In genomic region chr7:99224225-99224624, GRCm38 (mm10) we compare ENCODE assay signal across 10 mouse cellular contexts. TPM values are rescaled to one million over a fixed set of nuclear protein-coding genes. Genes with fewer than 3 reads are reported as not detected.
A peak's percentile ranks its signal among the peaks of the same experiment; 100 is the strongest.
DNase-seq lines count a peak whose midpoint lies in the region; ATAC-seq and TF ChIP-seq lines count a peak whose summit lies in the region.
"Had no signal": no experiment of that assay in that cellular context is flagged by ENCODE, and none has a peak within 500 bp of the region (broad histone marks: within the 10 kb centered on the region; RNA-seq: fewer than 3 reads in every experiment).

No protein-coding gene starts in this region.

- DNase-seq in CD4-positive, CD25-positive, alpha-beta regulatory T cell, adult 2 months (ENCODE audit: low read depth, low spot score), result peak; percentile 64
- no peak for DNase-seq in lung, adult 2 months
- no peak for DNase-seq in lung, adult 18-20 months
- DNase-seq in liver, embryonic 14.5 days (ENCODE audit: low read depth in 3 of 3, low spot score in 3 of 3), result no peak
- no peak for DNase-seq in right cerebral cortex, postnatal 4 days
- no peak for DNase-seq in natural killer cell, adult 2 months (ENCODE audit: low spot score in 2 of 2)

- peak; percentile 21; the same call in 1 of the 2 replicates for TF ChIP-seq CTCF in lung, adult 2 months (IDR thresholded peaks at IDR 0.05; ENCODE audit: insufficient read depth, low read length)
- TF ChIP-seq CTCF in embryonic fibroblast, embryonic 13.5 days (IDR thresholded peaks at IDR 0.05; ENCODE audit: borderline replicate concordance, insufficient read depth, low read length), result peak; percentile 8; the same call in 1 of the 2 replicates
- peak; percentile 30; the same call in 1 of the 2 replicates for TF ChIP-seq CTCF in liver, embryonic 14.5 days (IDR thresholded peaks at IDR 0.05; ENCODE audit: low read depth)

- no peaks in the 10 kb centered on the region for H3K4me1 ChIP-seq in lung, adult 2 months (ENCODE audit: control insufficient read depth, insufficient read depth, low read length)
- no peaks in the 10 kb centered on the region for H3K4me1 ChIP-seq in embryonic fibroblast, embryonic 13.5 days (ENCODE audit: control insufficient read depth, insufficient read depth, low read length)
- H3K4me1 ChIP-seq in liver, embryonic 14.5 days (replicated peaks; ENCODE audit: control insufficient read depth in 2 of 2, insufficient read depth in 2 of 2, low read length in 1 of 2), result peaks cover 0 to 13% of the 10 kb centered on the region in 2 experiments; a peak in 2 of 4 replicates
- H3K4me1 ChIP-seq: heart, embryonic 13.5 days had no signal

- no peak overlapping the region for H3K9ac ChIP-seq in liver, embryonic 14.5 days (replicated peaks)
- H3K9ac ChIP-seq: heart, embryonic 13.5 days had no signal

- TF ChIP-seq POLR2A in lung, adult 2 months (IDR thresholded peaks at IDR 0.05; ENCODE audit: borderline replicate concordance, extremely low read depth, low read depth, low read length), result no peak
- no peak for TF ChIP-seq POLR2A in embryonic fibroblast, embryonic 13.5 days (IDR thresholded peaks at IDR 0.05; ENCODE audit: low read depth, low read length)

- H3K36me3 ChIP-seq in liver, embryonic 14.5 days (replicated peaks; ENCODE audit: control insufficient read depth, insufficient read depth, low read depth), result no peaks in the 10 kb centered on the region
- H3K36me3 ChIP-seq: heart, embryonic 13.5 days had no signal

- H3K4me2 ChIP-seq in liver, embryonic 14.5 days (ENCODE audit: low read depth), result no peak overlapping the region
- H3K4me2 ChIP-seq: heart, embryonic 13.5 days had no signal

- no peaks in the 10 kb centered on the region for H3K27me3 ChIP-seq in liver, embryonic 14.5 days (ENCODE audit: control insufficient read depth, insufficient read depth, low read length)
- H3K27me3 ChIP-seq: heart, embryonic 13.5 days had no signal

- 77% methylated on average over 7 of the region's 7 CpGs for WGBS in lung, adult 2 months
- WGBS in liver, embryonic 14.5 days (ENCODE audit: insufficient replicate concordance), result 51% methylated on average over 7 of the region's 7 CpGs

- TF ChIP-seq EP300 in liver, embryonic 14.5 days (IDR thresholded peaks at IDR 0.05; ENCODE audit: low read depth), result no peak

- no peak for ATAC-seq in CD4-positive, CD25-positive, alpha-beta regulatory T cell, adult 4 months
- no peak; the same call in 1 of the 2 replicates for ATAC-seq in liver, embryonic 14.5 days (ENCODE audit: insufficient read depth)

- H3K9me3 ChIP-seq in liver, embryonic 14.5 days (ENCODE audit: control insufficient read depth, low read length), result no peaks in the 10 kb centered on the region
- H3K9me3 ChIP-seq: heart, embryonic 13.5 days had no signal

- H3K4me3 ChIP-seq in lung, adult 2 months (replicated peaks; ENCODE audit: extremely low read depth, low read depth, low read length), result no peak overlapping the region
- H3K4me3 ChIP-seq in embryonic fibroblast, embryonic 13.5 days (ENCODE audit: insufficient read depth, low read length), result no peak overlapping the region
- H3K4me3 ChIP-seq in liver, embryonic 14.5 days (ENCODE audit: insufficient read depth in 1 of 2, low read depth in 2 of 2, low read length in 2 of 2), result no peak overlapping the region
- H3K4me3 ChIP-seq: heart, embryonic 13.5 days had no signal

- no peak overlapping the region for H3K27ac ChIP-seq in embryonic fibroblast, embryonic 13.5 days (ENCODE audit: insufficient read depth, low read length)
- H3K27ac ChIP-seq in liver, embryonic 14.5 days, result no peak overlapping the region
- H3K27ac ChIP-seq: heart, embryonic 13.5 days; macrophage had no signal

RNA-seq across cellular contexts. Expression of gene Mogat2, which starts 14.2 kb away (rescaled TPM):
- polyA plus RNA-seq in CD4-positive, CD25-positive, alpha-beta regulatory T cell, adult 4 months (2017; shearing (Covaris generic)), result not detected
- 1.1 and 3.1 TPM in 2 replicates for polyA plus RNA-seq in lung, adult 2 months (2012; rRNA removed)
- 7.4 and 11.0 TPM in 2 replicates for polyA plus RNA-seq in embryonic fibroblast, embryonic 13.5 days (2011; ENCODE audit: insufficient read length, low read depth, missing spikeins)
- polyA plus RNA-seq in liver, embryonic 14.5 days (2012; rRNA removed), result 13.5 and 15.4 TPM in 2 replicates
- 30.3 and 32.9 TPM in 2 replicates for polyA plus RNA-seq in liver, embryonic 14.5 days (2014; fragmentation: Nextera tagmentation; extraction: Ambion mirVana)

RNA-seq across cellular contexts. Expression of gene Dgat2, which starts 41.7 kb away (rescaled TPM):
- polyA plus RNA-seq in CD4-positive, CD25-positive, alpha-beta regulatory T cell, adult 4 months (2017; shearing (Covaris generic)), result 1 to 10 TPM; 3.1 to 4.4 TPM
- polyA plus RNA-seq in lung, adult 2 months (2012; rRNA removed), result 93.7 and 100 TPM in 2 replicates
- 2.9 and 4.7 TPM in 2 replicates for polyA plus RNA-seq in embryonic fibroblast, embryonic 13.5 days (2011; ENCODE audit: insufficient read length, low read depth, missing spikeins)
- polyA plus RNA-seq in liver, embryonic 14.5 days (2012; rRNA removed), result 44.0 and 50.0 TPM in 2 replicates
- polyA plus RNA-seq in liver, embryonic 14.5 days (2014; fragmentation: Nextera tagmentation; extraction: Ambion mirVana), result 66.8 and 80.0 TPM in 2 replicates

RNA-seq across cellular contexts. Expression of gene Map6, which starts 43.0 kb away (rescaled TPM):
- 1 to 10 TPM; 2.4 to 4.5 TPM for polyA plus RNA-seq in CD4-positive, CD25-positive, alpha-beta regulatory T cell, adult 4 months (2017; shearing (Covaris generic))
- polyA plus RNA-seq in lung, adult 2 months (2012; rRNA removed), result 24.2 and 25.4 TPM in 2 replicates
- 52.9 and 77.8 TPM in 2 replicates for polyA plus RNA-seq in embryonic fibroblast, embryonic 13.5 days (2011; ENCODE audit: insufficient read length, low read depth, missing spikeins)
- polyA plus RNA-seq in liver, embryonic 14.5 days (2012; rRNA removed), result 0.01 and 0.09 TPM in 2 replicates
- polyA plus RNA-seq in liver, embryonic 14.5 days (2014; fragmentation: Nextera tagmentation; extraction: Ambion mirVana), result 0.05 TPM in 1 of 2 replicates, not detected in the other
